Mouse (Mus musculus): ENCODE results near the gene Sept9.
A peak's percentile ranks its signal among the peaks of the same experiment; 100 is the strongest.

DNA sequence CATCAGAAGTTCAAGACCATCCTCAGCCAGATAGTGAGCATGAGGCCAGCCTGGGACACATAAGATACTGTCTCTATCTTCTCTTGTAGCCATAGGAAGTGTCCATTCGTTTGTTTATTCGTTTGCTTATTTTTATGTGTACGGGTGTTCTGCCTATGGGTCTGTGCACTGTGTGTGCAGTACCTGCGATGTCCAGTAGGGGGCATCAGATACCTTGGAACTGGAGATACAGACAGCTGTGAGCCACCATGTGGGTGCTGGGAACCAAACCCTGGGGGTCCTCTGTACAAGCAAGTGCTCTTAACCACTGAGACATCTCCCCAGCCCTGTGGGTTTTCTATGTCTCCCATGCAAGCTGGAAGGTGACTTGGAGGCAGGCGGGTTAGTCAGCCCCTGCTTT is 19.6 kb upstream of the Sept9 start:
- TF ChIP-seq EP300 (IDR thresholded peaks at IDR 0.05; ENCODE audit: low read depth) (no peak), CTCF (IDR thresholded peaks at IDR 0.05; ENCODE audit: low read depth) (peak; percentile 69)
